Mouse (Mus musculus) heart, adult 2 months (tissue): ENCODE data around the gene Mcm2.

Experiments
- EP300 ChIP-seq: fragments of 200-500 bp; IDR thresholded peaks from 2 replicates; pipeline ENCODE4 v1.6.1; 2011; ENCODE audit warnings: low read depth, low read length, control low read depth; ENCODE audit not compliant: insufficient read depth
- POLR2A ChIP-seq: fragments of 200-500 bp; IDR thresholded peaks from 2 replicates; pipeline ENCODE4 v1.6.1; 2011; ENCODE audit warnings: mild to moderate bottlenecking, low read depth, low read length, control low read depth; ENCODE audit not compliant: insufficient read depth

- TF ChIP-seq EP300 = no peak
- TF ChIP-seq POLR2A = no peak
Observed at GRCm38 (mm10) chr6:88855636-88856035, 42.9 kb downstream of the Mcm2 start.
